Mouse (Mus musculus) kidney, embryonic 14.5 days (tissue): Measurements from ENCODE around the gene Slc25a33. TPM values are rescaled to one million over a fixed set of nuclear protein-coding genes. Genes with fewer than 3 reads are reported as not detected.
A peak's percentile ranks its signal among the peaks of the same experiment; 100 is the strongest.
"Not testable (repeated sequence)": the region's sequence is repeated elsewhere in the genome, so short reads cannot be mapped to it uniquely, and the experiment has no call there.

Experiments used
- ATAC-seq: fragments of 200-750 bp; cut with Nextera tagmentation; 2 replicates; pipeline ENCODE4 v1.8.0; 2017; ENCODE audit warnings: moderate number of reproducible peaks, mild to moderate bottlenecking, moderate TSS enrichment, moderate library complexity; ENCODE audit not compliant: low FRiP score, low TSS enrichment
- H3K27ac ChIP-seq: fragments of 300-500 bp; sonication (generic); 2 replicates; pipeline ENCODE4 v1.5.1; 2014; ENCODE audit warnings: low read depth, mild to moderate bottlenecking, low read length, moderate library complexity, mixed read lengths
- H3K27me3 ChIP-seq: fragments of 300-500 bp; sonication (generic); 2 replicates; pipeline ENCODE4 v1.6.1; 2014; ENCODE audit warnings: mild to moderate bottlenecking, low read length; ENCODE audit not compliant: control insufficient read depth, insufficient read depth
- H3K36me3 ChIP-seq: fragments of 300-500 bp; sonication (generic); 2 replicates; pipeline ENCODE4 v1.6.1; 2014; ENCODE audit warnings: low read length, mixed read lengths; ENCODE audit not compliant: control insufficient read depth, insufficient read depth
- H3K4me1 ChIP-seq: fragments of 300-500 bp; sonication (generic); 2 replicates; pipeline ENCODE4 v1.6.1; 2014; ENCODE audit warnings: low read length, mixed read lengths; ENCODE audit not compliant: control insufficient read depth, insufficient read depth
- H3K4me2 ChIP-seq: fragments of 300-500 bp; sonication (generic); replicated peaks from 2 replicates; pipeline ENCODE4 v1.6.1; 2014; ENCODE audit warnings: low read depth, mild to moderate bottlenecking, low read length
- H3K4me3 ChIP-seq: fragments of 300-500 bp; sonication (generic); 2 replicates; pipeline ENCODE4 v1.5.1; 2014; ENCODE audit warnings: mild to moderate bottlenecking, low read length
- H3K9ac ChIP-seq: fragments of 300-500 bp; sonication (generic); 2 replicates; pipeline ENCODE4 v1.6.1; 2014; ENCODE audit warnings: low read depth, mild to moderate bottlenecking, low read length, moderate library complexity
- H3K9me3 ChIP-seq: fragments of 300-500 bp; sonication (generic); 2 replicates; pipeline ENCODE4 v1.6.1; 2016; ENCODE audit warnings: low read length; ENCODE audit not compliant: control insufficient read depth
- WGBS: fragments of 180-500 bp; shearing (Covaris S2); extraction: QIAGEN DNeasy Blood & Tissue Kit; methylation state at CpG from one replicate; pipeline ENCODE4 v1.1.7; 2014; 5-methylcytosine and 5-hydroxymethylcytosine counted together
- polyA plus RNA-seq: library from polyadenylated mRNA; unstranded; fragments of >200 nt; fragmentation: Nextera tagmentation; extraction: Ambion mirVana; gene quantifications from 2 replicates; pipeline ENCODE4 v1.2.1, GENCODE M21; 2014

Slc25a33 gene
- 15.5 and 19.3 TPM in 2 replicates for polyA plus RNA-seq

DNA sequence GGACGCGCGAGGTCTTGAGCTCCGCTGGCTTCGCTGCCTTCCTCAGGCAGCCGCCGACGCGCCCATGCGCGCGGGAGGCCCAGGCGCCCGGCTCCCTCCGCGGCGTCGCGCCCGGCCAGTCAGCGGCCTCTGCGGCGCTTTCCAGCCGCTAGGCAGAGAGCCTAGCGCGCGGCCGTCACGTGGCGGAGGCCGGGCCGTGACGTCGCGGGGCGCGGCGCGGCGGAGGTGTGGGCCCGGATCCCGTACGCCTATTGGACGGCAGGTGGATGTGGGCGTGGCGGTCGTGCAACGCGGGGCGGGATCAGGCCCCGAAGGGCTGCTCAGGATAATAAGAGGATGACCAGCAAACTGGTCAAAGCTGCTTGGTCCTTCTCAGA, at the start of gene Slc25a33:
TSS of gene Slc25a33 (minus strand) at position 184 of the 377 bp plus-strand sequence.
- ATAC-seq: peak; percentile 97
- H3K4me1 ChIP-seq: peaks cover 10% of the 10 kb centered on the region
- peak within 1 kb of the TSS; percentile 59; the same call in 1 of the 2 replicates for H3K27ac ChIP-seq
- H3K27me3 ChIP-seq: no peaks in the 10 kb centered on the region
- H3K9ac ChIP-seq: peak within 1 kb of the TSS; percentile 85
- H3K9me3 ChIP-seq: no peaks in the 10 kb centered on the region
- H3K36me3 ChIP-seq: no peaks in the 10 kb centered on the region
- under 1% methylated on average over 43 of the region's 51 CpGs for WGBS
- H3K4me3 ChIP-seq: peak within 1 kb of the TSS; percentile 70
- H3K4me2 ChIP-seq: peak within 1 kb of the TSS; percentile 99

DNA sequence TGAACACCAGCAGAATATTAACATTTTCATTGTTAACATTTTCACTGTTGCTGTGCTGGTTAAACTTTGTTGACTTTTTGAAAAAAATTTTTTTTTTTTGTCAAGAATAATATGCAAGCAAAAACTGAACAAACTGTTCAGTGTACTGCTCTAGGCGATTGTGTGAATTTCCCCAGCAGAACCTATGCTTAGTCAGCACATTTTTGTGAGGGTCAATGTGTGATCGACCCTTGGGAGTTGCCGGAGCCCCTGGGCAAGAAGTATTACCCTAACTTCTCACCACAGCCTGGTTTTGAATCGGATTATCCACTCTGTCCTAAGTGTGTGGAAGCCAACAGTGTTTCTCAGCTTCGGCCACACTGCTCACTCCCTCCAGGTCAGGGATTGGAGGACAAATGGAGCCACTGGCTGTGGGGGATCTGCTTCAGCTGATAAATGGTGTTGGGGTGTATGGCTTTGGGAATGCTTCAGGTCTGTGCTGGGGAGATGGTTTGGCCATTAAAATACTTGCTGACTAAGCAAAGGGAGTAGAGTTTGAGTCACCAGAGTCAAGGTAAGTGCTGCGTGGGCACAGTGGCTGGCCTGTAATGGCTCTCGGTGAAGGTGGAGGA, 48.6 kb upstream of the Slc25a33 start:
- no peak overlapping the region for H3K4me3 ChIP-seq
- no peaks in the 10 kb centered on the region for H3K27me3 ChIP-seq
- no peak overlapping the region for H3K4me2 ChIP-seq
- no peak for ATAC-seq
- 57% methylated on average over 7 of the region's 7 CpGs for WGBS
- no peaks in the 10 kb centered on the region for H3K9me3 ChIP-seq
- H3K4me1 ChIP-seq: 0 out of 2 replicates have a peak, but pooled peaks cover 3% of the 10 kb centered on the region
- H3K9ac ChIP-seq: no peak overlapping the region
- no peak overlapping the region for H3K27ac ChIP-seq
- H3K36me3 ChIP-seq: no peaks in the 10 kb centered on the region

DNA sequence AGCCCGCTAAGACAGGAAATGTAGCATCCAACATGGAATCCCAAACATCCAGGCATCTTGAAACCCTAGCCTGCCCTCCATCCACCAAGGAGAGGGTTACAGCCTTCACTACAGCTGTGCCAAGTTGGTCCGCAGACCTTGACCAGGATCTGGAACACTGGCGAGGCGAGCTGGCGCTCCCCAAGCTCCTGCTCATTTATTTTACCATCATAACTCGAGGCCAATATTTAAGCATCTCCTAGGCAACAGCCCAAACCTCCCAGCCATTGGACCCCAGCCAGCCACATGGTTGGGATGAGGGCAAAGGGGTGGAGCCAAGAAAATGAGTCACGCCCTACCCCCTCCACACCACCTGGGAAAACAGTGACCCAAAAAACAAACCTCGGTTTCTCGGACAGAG, 48.0 kb upstream of the Slc25a33 start:
- Histone ChIP-seq H3K27me3 (no peaks in the 10 kb centered on the region), H3K9me3 (no peaks in the 10 kb centered on the region), H3K4me3 (no peak overlapping the region), H3K9ac (no peak overlapping the region), H3K27ac (no peak overlapping the region), H3K4me1 (0 out of 2 replicates have a peak, but pooled peaks cover 3% of the 10 kb centered on the region), H3K4me2 (no peak overlapping the region), H3K36me3 (no peaks in the 10 kb centered on the region)
- peak; percentile 76 for ATAC-seq
- WGBS: 45% methylated on average over 9 of the region's 9 CpGs

DNA sequence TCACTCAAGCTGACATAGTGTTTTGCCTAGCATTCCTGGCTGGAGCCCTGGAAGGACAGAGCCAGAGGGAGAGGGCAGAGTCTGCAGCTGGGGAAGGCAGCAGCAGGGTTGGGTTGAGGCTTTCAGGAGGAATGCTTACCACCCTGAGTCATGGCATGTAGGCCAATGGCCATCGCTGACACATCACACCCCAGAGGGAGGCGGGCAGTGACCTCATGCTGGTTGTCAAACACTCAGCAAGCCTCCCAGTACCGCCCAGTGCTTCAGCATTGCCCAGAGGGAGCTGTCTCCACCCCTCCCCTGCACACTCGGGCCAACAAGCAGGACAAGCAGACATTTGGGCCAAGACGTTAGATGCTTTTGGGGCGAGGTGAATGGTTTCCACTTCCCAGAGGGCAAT, 46.5 kb upstream of the Slc25a33 start:
- Histone ChIP-seq H3K4me1 (0 out of 2 replicates have a peak, but pooled peaks cover 3% of the 10 kb centered on the region), H3K36me3 (no peaks in the 10 kb centered on the region), H3K4me2 (no peak overlapping the region), H3K4me3 (no peak overlapping the region), H3K9ac (no peak overlapping the region), H3K27me3 (no peaks in the 10 kb centered on the region), H3K9me3 (no peaks in the 10 kb centered on the region), H3K27ac (no peak overlapping the region)
- ATAC-seq: peak; percentile 29; the same call in 1 of the 2 replicates
- 39% methylated on average over 6 of the region's 6 CpGs for WGBS

DNA sequence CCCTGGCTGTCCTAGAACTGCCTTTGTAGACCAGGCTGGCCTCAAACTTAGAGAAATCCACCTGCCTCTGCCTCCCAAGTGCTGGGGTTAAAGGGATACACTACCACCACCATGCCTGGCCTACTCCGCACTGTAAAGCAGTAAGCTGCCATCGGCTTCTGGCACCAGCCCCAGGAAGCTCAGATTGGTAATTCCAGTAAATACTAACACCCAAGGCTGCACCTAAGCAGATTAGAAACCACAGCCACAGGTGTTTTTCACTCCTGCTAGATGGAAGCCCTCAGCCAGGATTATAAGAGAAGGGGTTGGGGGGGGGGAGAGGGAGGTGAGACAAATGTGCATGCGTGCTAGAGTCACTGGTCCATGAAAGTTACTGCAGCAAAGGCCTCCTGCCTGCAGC, 45.1 kb upstream of the Slc25a33 start:
- ATAC-seq: no peak
- H3K4me1 ChIP-seq: 0 out of 2 replicates have a peak, but pooled peaks cover 3% of the 10 kb centered on the region
- no peaks in the 10 kb centered on the region for H3K36me3 ChIP-seq
- no peak overlapping the region for H3K4me3 ChIP-seq
- no peak overlapping the region for H3K27ac ChIP-seq
- WGBS: 71% methylated on average over 3 of the region's 3 CpGs
- no peak overlapping the region for H3K9ac ChIP-seq
- no peaks in the 10 kb centered on the region for H3K9me3 ChIP-seq
- no peak overlapping the region for H3K4me2 ChIP-seq
- no peaks in the 10 kb centered on the region for H3K27me3 ChIP-seq

DNA sequence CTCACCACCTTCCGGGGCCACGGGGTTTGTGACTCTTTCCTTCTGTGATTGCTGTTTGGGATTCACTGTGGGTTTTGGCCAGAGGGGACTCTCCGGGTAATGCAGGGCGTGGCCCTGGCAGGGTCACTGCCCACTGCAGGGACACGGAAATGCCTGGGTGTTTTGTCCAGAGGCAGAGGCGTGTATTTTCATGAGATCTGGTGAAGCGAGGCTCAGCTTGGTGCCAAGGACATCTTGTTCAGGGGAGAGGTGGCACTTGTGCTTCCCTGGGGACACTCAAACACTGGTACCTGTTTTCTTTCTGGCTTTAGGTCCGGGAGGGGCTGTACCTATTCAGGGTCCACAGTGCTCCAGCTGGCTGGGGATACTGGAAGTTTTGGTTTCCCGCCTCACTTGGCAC, 42.5 kb upstream of the Slc25a33 start:
- Histone ChIP-seq H3K27ac (no peak overlapping the region), H3K9ac (no peak overlapping the region), H3K4me3 (no peak overlapping the region), H3K27me3 (no peaks in the 10 kb centered on the region), H3K4me2 (no peak overlapping the region), H3K36me3 (no peaks in the 10 kb centered on the region), H3K4me1 (no peaks in the 10 kb centered on the region), H3K9me3 (no peaks in the 10 kb centered on the region)
- no peak; the same call in 1 of the 2 replicates for ATAC-seq
- 90% methylated on average over 9 of the region's 9 CpGs for WGBS

DNA sequence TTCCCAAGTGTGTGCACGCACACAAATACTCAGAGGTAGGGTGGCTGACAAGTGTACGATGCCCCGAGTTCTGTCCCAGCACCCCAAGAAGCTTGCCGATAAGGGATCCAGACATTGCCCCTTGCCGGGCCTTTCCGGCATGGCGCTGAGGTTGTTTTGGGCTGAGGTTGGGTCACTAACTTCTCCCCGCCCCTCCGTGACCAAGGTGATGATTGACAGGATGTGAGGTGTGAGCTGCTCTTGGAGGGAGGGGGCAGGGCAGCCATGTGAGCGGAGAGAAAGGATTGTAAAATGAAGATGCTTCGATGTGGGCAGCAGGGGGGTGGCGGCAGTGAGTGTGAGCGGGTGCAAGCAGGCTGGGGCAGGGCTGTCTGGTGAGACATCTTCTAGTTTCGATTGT, 41.5 kb upstream of the Slc25a33 start:
- Histone ChIP-seq H3K36me3 (no peaks in the 10 kb centered on the region), H3K27me3 (0 out of 2 replicates have a peak, but pooled peaks cover 1% of the 10 kb centered on the region), H3K4me3 (no peak overlapping the region), H3K9ac (no peak overlapping the region), H3K27ac (no peak overlapping the region), H3K4me1 (no peaks in the 10 kb centered on the region), H3K4me2 (no peak overlapping the region), H3K9me3 (no peaks in the 10 kb centered on the region)
- ATAC-seq: no peak
- 92% methylated on average over 14 of the region's 14 CpGs for WGBS

DNA sequence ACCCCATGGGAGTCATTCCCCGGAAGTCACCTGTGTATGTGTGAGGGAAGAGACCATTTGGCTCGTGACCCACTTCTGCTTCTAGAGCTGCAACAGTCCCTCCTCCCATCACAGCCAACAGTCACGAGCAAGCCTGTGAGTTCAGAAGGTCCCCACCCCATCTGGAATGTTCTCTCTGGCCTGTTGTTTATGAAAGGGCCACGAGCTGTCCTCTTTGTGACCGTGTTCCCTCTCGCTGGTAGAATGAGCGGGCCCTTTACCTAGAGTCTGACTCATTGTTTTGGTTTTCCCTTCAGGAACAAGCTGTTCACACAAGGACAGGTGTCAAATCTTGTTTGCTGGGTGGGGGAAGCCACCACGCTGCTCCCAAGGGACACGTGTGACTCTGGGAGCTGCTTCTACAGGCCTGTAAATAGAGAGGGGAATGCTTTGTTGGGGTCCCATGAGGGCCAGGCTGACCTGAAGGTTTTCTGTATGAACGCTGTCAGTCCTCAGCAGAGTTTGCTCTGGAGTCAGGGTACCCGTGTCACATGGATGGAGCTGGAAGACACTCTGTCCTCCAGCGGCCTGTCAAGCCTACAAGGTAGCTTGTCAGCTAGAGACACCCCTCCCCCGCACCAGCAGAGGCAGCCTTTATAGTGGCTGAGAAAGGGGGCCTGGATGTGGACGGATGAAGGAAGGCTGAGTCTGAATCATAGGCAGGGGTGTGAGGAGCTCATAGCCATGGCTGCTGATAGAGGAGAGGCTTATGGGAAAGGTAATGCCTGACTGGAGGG, 39.5 kb upstream of the Slc25a33 start:
- no peak for ATAC-seq

DNA sequence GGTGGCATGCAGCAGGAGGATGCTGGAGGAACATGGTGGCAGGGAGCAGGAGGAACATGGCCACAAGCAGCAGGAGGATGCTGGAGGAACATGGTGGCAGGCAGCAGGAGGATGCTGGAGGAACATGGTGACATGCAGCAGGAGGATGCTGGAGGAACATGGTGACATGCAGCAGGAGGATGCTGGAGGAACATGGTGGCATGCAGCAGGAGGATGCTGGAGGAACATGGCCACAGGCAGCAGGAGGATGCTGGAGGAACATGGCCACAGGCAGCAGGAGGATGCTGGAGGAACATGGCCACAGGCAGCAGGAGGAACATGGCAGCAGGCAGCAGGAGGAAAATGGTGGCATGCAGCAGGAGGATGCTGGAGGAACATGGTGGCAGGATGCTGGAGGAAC, 36.3 kb upstream of the Slc25a33 start:
- H3K27ac ChIP-seq, H3K4me2 ChIP-seq, H3K4me3 ChIP-seq, H3K4me1 ChIP-seq, H3K27me3 ChIP-seq, H3K9me3 ChIP-seq, ATAC-seq, H3K9ac ChIP-seq, H3K36me3 ChIP-seq: not testable (repeated sequence)

More for the DNA sequence above, 39.5 kb upstream of the Slc25a33 start:
- H3K27me3 ChIP-seq: peaks cover 7% of the 10 kb centered on the region; the same call in 1 of the 2 replicates
- WGBS: 49% methylated on average over 14 of the region's 14 CpGs
- no peak overlapping the region for H3K4me3 ChIP-seq
- H3K9me3 ChIP-seq: no peaks in the 10 kb centered on the region
- H3K27ac ChIP-seq: no peak overlapping the region
- 0 out of 2 replicates have a peak, but pooled peaks cover 3% of the 10 kb centered on the region for H3K4me1 ChIP-seq
- 0 out of 2 replicates have a peak overlapping the region, but pooled peaks have one; percentile 34 for H3K9ac ChIP-seq
- no peak overlapping the region for H3K4me2 ChIP-seq
- H3K36me3 ChIP-seq: no peaks in the 10 kb centered on the region
